Mouse (Mus musculus): ENCODE results near the gene Farsb.

DNA sequence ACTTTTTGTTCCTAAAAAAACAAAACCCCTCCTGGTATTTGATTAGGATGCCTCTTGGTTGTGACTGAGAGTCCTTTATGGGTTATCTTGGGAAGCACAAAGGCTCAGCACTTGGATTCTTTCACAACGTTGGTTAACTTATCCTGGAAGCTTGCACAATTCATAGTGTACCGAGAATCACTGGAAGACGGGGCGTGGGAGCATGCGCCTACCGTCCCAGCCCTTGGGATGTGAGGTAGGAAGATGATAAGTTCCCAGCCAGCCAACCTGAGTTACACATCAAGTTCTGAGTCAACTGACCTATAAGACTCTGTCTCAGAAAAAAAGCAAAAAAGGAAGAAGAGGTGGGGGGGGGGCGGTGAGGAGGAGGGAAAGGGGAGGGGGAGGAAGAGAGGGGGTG, 30.2 kb upstream of the Farsb start:
- no peak for TF ChIP-seq POLR2A (IDR thresholded peaks at IDR 0.05; ENCODE audit: borderline replicate concordance, extremely low read depth, low read depth, low read length)
- TF ChIP-seq CTCF (IDR thresholded peaks at IDR 0.05; ENCODE audit: insufficient read depth, low read length): no peak

All from lung, adult 2 months (tissue).